Mouse (Mus musculus) liver, adult 2 months (tissue): ENCODE results near the gene Pgp. TPM values are rescaled to one million over a fixed set of nuclear protein-coding genes. Genes with fewer than 3 reads are reported as not detected.
A peak's percentile ranks its signal among the peaks of the same experiment; 100 is the strongest.

ENCODE experiments used
- DNase-seq: peaks from one replicate; pipeline ENCODE4 v3.0.0-alpha.2; 2011; ENCODE audit warnings: low read depth, low spot score; ENCODE audit errors: extremely low read depth
- H3K27ac ChIP-seq: fragments of 200-500 bp; replicated peaks from 2 replicates; pipeline ENCODE4 v1.5.1; 2012; ENCODE audit warnings: low read depth, mild to moderate bottlenecking, control low read depth, inconsistent platforms, low read length; ENCODE audit not compliant: insufficient read depth
- H3K27me3 ChIP-seq: fragments of 200-500 bp; 2 replicates; pipeline ENCODE4 v1.6.1; 2012; ENCODE audit warnings: mild to moderate bottlenecking, moderate library complexity, low read length, inconsistent platforms; ENCODE audit not compliant: control insufficient read depth, insufficient read depth
- H3K36me3 ChIP-seq: fragments of 200-500 bp; 2 replicates; pipeline ENCODE4 v1.6.1; 2012; ENCODE audit warnings: low read length, inconsistent platforms; ENCODE audit not compliant: control insufficient read depth, insufficient read depth
- H3K4me1 ChIP-seq: fragments of 200-500 bp; 2 replicates; pipeline ENCODE4 v1.6.1; 2011; ENCODE audit warnings: low read length; ENCODE audit not compliant: control insufficient read depth, insufficient read depth
- H3K4me3 ChIP-seq: fragments of 200-500 bp; 2 replicates; pipeline ENCODE4 v1.5.1; 2011; ENCODE audit warnings: low read depth, mild to moderate bottlenecking, control low read depth, low read length, moderate library complexity; ENCODE audit not compliant: insufficient read depth
- H3K79me2 ChIP-seq: fragments of 200-500 bp; 2 replicates; pipeline ENCODE4 v1.6.1; 2012; ENCODE audit warnings: inconsistent platforms, mild to moderate bottlenecking, low read length, moderate library complexity; ENCODE audit not compliant: control insufficient read depth, insufficient read depth
- H3K9ac ChIP-seq: fragments of 200-500 bp; 2 replicates; pipeline ENCODE4 v1.6.1; 2012; ENCODE audit warnings: low read depth, mild to moderate bottlenecking, control low read depth, inconsistent platforms, low read length
- CTCF ChIP-seq: fragments of 200-500 bp; IDR thresholded peaks from 2 replicates; pipeline ENCODE4 v1.5.1; 2011; ENCODE audit warnings: low read depth, low read length, control low read depth
- POLR2A ChIP-seq: fragments of 200-500 bp; IDR thresholded peaks from 2 replicates; pipeline ENCODE4 v1.6.1; 2011; ENCODE audit warnings: low read length, control low read depth; ENCODE audit not compliant: insufficient read depth; ENCODE audit errors: extremely low read depth
- WGBS: fragments of 180-500 bp; shearing (Covaris S2); methylation state at CpG from one replicate; pipeline ENCODE4 v1.1.7; 2018; 5-methylcytosine and 5-hydroxymethylcytosine counted together
- polyA plus RNA-seq: library from polyadenylated mRNA; depleted of rRNA; stranded (reverse); fragments of >200 nt; gene quantifications from 2 replicates; pipeline ENCODE4 v1.2.3, GENCODE M21; 2012
- total RNA-seq: library from RNA; depleted of rRNA; stranded (reverse); fragments of >200 nt; gene quantifications from 2 replicates; pipeline ENCODE4 v1.2.3, GENCODE M21; 2014

The Pgp gene
- total and polyA plus RNA-seq, 2 experiments, result 9.2 to 25.8 TPM

- H3K9ac ChIP-seq, result no peak overlapping the region
- no peak for DNase-seq
- no peaks in the 10 kb centered on the region for H3K4me1 ChIP-seq
- no peak overlapping the region for H3K27ac ChIP-seq
- WGBS, result 63% methylated on average over 2 of the region's 2 CpGs
- H3K36me3 ChIP-seq, result no peaks in the 10 kb centered on the region
- no peaks in the 10 kb centered on the region for H3K27me3 ChIP-seq
- TF ChIP-seq CTCF (peak; percentile 33; the same call in 1 of the 2 replicates), POLR2A (no peak)
- no peak overlapping the region for H3K4me3 ChIP-seq
- no peaks in the 10 kb centered on the region for H3K79me2 ChIP-seq
These were observed 24.6 kb downstream of the Pgp start for GRCm38 (mm10) chr17:24494627-24495335.

DNA sequence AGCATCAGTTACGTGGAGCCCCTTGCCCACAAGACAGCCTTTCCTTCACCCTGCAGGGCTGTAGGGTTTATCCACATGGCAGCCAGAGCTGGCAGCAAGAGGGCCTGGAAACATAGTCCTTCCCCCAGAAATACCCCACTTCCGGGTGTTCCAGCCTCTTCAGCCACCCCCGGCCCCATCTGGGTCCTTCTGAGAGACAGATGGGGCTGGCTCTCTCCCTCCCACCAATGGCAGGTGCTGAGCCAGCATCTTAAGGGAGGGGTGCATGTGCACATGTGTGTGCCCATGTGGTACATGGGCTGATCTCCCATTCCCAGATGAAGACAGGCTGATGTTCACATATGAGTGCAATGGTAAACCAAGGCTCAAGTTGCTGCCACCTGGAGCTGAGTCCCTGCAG, 25.3 kb downstream of the Pgp start:
- H3K36me3 ChIP-seq, result no peaks in the 10 kb centered on the region
- DNase-seq, result no peak
- H3K27me3 ChIP-seq, result no peaks in the 10 kb centered on the region
- H3K79me2 ChIP-seq, result no peaks in the 10 kb centered on the region
- H3K4me1 ChIP-seq, result no peaks in the 10 kb centered on the region
- no peak overlapping the region for H3K27ac ChIP-seq
- H3K4me3 ChIP-seq, result no peak overlapping the region
- 80% methylated on average over 3 of the region's 3 CpGs for WGBS
- no peak overlapping the region for H3K9ac ChIP-seq
- TF ChIP-seq POLR2A, result no peak
- TF ChIP-seq CTCF, result no peak

DNA sequence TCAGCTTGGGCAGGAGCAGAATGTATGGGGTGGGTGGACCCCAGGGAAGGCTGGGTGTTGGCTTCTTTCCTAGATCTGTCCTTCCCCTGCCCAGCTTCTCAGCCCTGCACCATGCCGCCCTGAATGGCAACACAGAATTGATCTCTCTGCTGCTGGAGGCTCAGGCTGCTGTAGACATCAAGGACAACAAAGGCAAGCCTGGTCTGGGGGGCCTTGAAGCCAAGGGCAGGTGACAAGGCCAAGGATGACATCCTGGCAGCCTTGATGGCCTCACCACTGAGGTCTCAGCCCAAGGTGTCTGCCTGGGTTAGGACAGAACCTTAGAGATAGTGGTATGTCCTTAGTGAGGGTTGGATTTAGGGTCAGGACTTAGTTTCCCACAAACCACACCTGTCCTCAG, 25.8 kb downstream of the Pgp start:
- TF ChIP-seq CTCF, result no peak
- no peak for DNase-seq
- Histone ChIP-seq H3K4me1 (no peaks in the 10 kb centered on the region), H3K27ac (no peak overlapping the region), H3K36me3 (no peaks in the 10 kb centered on the region), H3K9ac (no peak overlapping the region), H3K27me3 (no peaks in the 10 kb centered on the region), H3K4me3 (no peak overlapping the region), H3K79me2 (no peaks in the 10 kb centered on the region)
- WGBS, result 100% methylated on average over 1 of the region's 1 CpGs

DNA sequence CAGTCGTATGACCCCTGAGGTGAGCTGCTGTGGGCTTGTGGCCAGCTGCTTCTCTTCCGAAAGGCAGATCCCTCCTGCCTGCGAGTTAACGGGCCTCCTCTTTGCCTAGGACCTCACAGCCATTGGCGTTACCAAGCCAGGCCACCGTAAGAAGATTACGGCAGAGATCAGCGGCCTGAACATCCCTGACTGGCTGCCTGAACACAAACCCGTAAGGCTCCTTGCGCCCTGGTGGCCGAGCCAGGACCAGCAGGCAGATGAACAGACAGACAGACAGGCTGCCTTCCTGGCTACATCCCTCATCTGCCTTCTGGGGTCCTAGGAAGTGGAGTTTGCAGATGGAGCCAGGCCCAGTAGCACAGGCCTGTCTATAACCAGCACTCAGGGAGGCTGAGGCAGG, 32.0 kb downstream of the Pgp start:
- WGBS, result 57% methylated on average over 11 of the region's 11 CpGs
- H3K4me3 ChIP-seq, result no peak overlapping the region
- TF ChIP-seq POLR2A, result no peak
- TF ChIP-seq CTCF, result 0 out of 2 replicates have a peak, but pooled peaks have one; percentile 7
- no peak overlapping the region for H3K27ac ChIP-seq
- no peaks in the 10 kb centered on the region for H3K79me2 ChIP-seq
- H3K36me3 ChIP-seq, result no peaks in the 10 kb centered on the region
- no peaks in the 10 kb centered on the region for H3K27me3 ChIP-seq
- DNase-seq, result no peak
- no peaks in the 10 kb centered on the region for H3K4me1 ChIP-seq
- no peak overlapping the region for H3K9ac ChIP-seq

- Histone ChIP-seq H3K36me3 (peaks cover 2% of the 10 kb centered on the region; the same call in 1 of the 2 replicates), H3K27me3 (no peaks in the 10 kb centered on the region), H3K4me1 (no peaks in the 10 kb centered on the region), H3K4me3 (no peak overlapping the region), H3K27ac (no peak overlapping the region), H3K79me2 (no peaks in the 10 kb centered on the region), H3K9ac (no peak overlapping the region)
- TF ChIP-seq CTCF, result no peak
- TF ChIP-seq POLR2A, result no peak
- DNase-seq, result no peak
- 87% methylated on average over 10 of the region's 10 CpGs for WGBS
These were observed 33.9 kb downstream of the Pgp start for GRCm38 (mm10) chr17:24504085-24504484.

- Histone ChIP-seq H3K4me3 (no peak overlapping the region), H3K4me1 (no peaks in the 10 kb centered on the region), H3K27me3 (no peaks in the 10 kb centered on the region), H3K36me3 (peaks cover 4% of the 10 kb centered on the region; the same call in 1 of the 2 replicates), H3K9ac (no peak overlapping the region), H3K27ac (no peak overlapping the region), H3K79me2 (no peaks in the 10 kb centered on the region)
- DNase-seq, result no peak
- TF ChIP-seq CTCF, result no peak
- TF ChIP-seq POLR2A, result no peak
- 96% methylated on average over 30 of the region's 30 CpGs for WGBS
These were observed 35.2 kb downstream of the Pgp start for GRCm38 (mm10) chr17:24505286-24505955.
